Mouse (Mus musculus) cerebellum, postnatal 4 days (tissue): ENCODE results near the gene Agbl4.

Source experiments
- DNase-seq, 2 experiments: peaks; one replicate each; pipeline ENCODE4 v3.0.0; 2022; ENCODE audit warnings: low spot score in 2 of 2, mixed read lengths in 1 of 2

Agbl4 gene

DNA sequence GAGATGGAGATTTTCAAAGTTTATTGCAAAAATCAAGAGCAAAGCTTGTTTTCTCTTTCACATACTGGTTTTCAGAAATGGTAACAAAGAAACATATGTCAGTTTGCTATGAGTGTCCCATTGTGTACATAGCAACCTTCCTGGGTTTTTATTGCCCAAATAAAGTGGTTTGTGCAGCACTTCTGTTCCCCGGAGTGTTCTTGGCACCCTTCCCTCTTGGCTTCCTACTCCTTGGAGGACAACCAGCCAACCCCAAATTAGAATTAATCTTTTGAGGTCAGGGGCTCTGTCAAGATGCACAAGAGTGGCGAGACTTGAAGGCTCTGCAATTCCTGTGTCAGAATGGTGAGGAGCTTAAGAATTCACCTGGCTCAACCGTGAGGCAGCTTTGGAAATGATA is 1266.7 kb downstream of the Agbl4 start:
- peak in 1 of 2 experiments; percentile 32 for DNase-seq

DNA sequence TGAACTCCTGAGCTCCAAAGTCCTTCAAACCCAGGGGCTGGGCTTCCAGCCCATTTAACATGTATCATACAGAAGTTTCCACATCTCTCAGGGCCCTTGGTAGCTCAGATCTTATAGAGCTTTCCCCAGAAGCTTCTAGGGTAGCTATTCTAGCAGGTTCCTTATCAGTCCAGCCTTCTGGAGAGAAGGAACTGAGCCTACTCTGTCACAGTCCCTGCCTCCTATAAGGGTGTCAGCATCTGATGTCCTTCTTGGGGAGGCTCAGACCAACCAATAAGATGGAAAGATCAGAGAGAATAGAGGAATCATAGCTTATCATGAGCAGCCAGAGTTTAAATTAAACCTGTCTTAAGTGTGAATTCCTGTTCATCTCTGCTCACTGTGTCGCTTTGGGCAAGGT is 1269.3 kb downstream of the Agbl4 start:
- DNase-seq, result no peak

DNA sequence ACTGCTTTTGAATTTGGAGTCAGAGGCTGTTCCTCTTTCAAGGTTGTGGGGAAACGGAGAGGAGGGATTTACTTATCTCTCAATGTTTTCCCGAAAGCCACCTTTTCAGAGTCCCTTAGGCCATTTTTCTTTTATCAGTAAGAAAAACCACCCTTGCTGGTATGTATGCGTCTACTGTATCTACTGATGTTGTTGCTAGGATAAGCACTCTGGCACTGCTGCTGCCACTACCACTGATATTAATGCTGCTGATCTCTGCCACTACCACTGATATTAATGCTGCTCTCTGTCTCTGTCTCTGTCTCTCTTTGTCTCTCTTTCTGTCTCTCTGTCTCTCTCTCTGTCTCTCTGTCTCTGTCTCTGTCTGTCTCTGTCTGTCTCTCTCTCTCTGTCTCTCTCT is 1271.9 kb downstream of the Agbl4 start:
- DNase-seq, result no peak

DNA sequence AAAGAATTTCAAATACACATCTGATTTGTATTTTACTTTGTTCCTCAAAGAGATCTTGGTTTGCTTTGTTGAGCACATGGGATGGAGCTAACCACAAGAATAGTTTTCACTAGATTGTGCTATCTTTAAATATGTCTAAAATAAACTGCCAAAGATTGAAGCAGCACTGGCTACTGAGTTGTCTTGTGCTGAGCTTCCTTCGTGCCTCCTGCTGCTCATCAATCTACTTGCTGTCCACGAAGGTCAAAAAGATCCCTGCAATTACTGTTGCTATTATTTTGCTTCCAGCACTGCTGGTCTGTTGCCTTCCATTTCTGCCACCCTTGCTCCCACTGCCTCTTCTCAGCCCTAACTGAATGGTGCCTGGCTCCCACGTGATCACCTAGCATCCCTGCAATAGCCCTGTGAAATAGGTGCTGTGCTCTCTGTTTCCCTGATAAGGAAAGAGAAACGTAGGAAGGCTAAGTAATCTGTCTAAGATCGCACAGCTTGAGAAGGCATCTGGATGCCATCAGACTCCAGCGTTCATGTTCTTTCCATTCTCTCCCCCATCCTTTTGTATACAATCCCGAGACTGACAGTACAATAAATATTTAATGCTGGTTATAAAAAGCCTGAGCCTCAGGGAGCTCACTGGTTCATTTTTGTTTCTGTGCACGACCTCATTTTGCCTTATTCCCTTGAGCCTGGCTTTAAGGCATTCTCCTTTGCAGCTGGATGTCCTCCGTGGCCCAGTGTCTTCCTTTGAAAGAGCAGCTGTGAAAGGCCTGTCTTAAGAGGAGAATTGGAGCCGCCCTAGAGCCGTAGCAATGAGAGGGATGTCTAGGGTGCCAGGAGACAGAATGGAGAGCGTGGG is 1273.3 kb downstream of the Agbl4 start:
- DNase-seq, result no peak

DNA sequence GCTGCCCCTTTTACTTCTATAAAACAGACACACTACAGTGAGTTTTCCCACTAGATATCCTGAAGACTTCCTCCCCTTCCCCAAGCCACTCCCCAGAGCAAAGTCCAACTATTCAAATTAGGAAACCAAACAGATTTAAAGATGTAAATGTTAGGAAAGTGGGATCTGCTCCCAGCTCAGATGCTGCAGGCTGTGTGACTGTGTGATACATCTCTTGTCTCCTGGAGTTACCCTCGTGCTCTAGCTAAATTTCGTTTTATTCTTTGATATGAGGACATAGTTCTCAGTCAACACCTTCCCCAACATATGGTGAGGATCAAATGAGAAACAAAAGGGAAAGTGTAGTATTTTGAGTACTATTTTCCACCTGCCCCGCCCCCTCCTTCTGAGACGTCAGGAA is 1274.0 kb downstream of the Agbl4 start:
- no peak for DNase-seq

DNA sequence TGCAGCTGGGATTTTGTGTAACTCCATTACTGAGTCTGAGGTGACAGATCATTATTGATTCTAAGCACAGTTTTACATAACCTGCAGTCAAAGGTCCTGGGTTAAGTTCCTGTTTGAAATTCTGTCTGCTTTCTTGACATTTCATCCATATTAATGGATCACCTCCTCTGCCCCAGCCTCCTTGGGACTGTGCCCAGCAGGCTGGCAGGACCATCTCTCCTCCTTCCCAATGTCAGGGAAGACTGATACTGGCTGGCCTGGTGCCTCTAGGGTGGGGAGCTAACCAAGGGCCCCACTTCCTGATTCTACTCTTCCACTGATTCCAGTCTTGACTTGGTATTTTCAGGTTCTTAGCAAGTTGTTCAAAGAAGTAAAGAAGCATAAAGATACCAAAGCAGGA is 1276.4 kb downstream of the Agbl4 start:
- no peak for DNase-seq

DNA sequence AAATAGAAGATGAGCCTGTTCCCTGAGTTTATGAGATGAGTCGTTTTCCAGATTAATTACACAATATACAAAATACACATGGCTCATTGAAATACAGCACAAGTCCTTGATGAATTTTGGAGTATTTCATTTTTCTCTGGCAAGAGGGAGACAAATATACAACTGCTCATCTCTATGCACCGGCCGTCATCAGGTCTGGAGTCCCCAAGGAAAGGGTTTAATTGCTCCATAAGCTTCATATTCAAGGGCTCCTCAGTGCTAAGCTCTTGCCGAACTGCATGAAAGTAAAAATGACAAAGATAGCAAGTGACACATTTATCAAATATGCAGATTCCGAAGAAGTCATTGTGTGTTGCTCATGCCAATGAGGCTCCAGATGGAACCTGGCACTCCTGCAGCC is 1284.5 kb downstream of the Agbl4 start:
- DNase-seq, result no peak

DNA sequence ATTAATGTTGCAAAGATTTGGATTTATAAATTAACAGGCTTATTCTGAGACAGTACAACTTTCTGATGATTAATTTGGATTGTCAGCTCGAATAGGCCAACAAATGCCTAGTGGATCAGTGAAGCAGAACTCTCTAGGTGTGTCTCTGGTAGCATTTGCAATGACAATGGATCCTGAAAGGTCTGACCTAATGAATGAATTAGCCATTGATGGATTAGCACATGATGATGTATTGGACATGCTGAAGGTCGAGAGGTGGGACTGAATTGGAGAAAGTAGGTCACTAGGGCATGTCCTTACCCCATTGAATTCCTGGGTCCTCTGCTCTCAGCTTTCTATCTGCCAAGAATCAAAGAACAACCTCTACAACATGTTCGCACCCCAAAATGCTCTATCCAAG is 1285.3 kb downstream of the Agbl4 start:
- no peak for DNase-seq

DNA sequence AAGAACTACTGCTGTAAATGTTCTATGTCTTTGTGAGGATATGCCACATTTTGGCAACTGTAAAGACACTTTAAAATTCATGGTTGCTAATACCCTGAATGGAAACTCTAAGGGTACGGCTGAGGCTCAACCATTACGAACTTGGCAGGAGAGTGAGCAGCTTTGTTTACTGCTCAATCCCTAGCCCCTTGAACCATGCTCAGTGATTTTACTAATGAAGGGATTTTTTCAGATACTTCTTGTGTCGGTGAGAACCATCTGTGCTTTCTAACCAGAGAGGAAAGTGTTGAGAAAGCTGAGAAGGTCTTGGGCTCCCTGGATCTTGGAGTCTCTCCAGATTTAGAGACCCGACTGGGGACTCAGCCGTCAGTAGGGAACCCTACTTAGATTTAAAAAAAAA is 1286.4 kb downstream of the Agbl4 start:
- DNase-seq, result no peak

DNA sequence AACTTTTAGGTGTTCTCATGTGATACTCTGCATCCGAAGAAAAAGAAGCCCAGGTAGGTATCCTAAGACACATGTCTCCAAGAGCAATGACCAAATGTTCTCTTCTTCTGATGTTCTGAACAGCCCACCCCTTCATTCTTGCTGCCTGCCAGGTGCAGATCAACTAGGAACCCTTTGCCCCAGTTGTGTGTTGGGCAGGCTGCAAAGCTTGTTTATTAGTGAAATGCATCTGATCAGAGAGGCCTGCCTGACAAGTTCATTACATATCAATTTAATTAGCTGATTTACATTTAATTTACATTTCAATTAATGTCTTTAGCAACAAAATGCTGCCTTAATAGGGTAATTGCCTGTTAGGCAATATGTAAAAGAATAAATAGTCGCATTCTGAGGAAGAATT is 1288.5 kb downstream of the Agbl4 start:
- DNase-seq, result no peak

DNA sequence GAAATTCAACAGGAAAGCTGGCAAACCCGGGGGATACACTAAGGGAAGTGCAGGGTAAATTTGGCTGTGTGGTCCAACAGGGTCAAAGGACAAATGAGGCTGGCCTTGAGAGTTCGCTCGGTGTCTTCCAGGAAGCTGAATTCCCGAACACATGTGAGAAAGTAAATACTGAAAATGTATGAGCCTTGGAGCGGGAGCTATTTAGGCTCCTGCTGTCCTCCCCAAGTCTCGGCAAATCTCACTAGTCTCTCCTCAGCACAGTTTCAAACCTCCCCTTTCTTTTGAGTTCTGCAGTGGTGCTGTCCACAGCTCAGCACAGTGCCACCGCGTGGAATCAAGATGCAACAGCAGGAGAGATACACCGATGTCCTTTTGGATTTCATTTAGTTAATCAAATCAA is 1289.5 kb downstream of the Agbl4 start:
- DNase-seq, result peak; percentile 29 to 35

DNA sequence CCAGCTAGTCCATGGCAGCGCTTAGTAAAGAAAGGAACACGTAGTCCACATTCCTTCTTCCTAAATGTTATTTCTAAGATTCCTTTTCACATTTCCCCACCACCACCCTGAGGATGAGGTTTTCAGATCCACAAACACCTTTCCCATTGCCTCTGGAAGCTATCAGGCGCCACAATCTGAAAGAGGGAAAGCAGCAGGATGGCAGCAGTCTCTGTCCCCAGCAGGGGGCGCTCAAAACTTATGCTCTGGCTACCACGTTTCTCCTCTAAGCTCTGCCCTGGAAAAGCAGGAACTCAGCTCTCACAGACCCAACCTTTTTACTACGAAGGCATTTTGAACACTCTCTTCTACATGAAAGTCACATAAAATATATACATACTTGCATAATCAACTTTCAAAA is 1290.2 kb downstream of the Agbl4 start:
- DNase-seq, result peak; percentile 66 to 76

DNA sequence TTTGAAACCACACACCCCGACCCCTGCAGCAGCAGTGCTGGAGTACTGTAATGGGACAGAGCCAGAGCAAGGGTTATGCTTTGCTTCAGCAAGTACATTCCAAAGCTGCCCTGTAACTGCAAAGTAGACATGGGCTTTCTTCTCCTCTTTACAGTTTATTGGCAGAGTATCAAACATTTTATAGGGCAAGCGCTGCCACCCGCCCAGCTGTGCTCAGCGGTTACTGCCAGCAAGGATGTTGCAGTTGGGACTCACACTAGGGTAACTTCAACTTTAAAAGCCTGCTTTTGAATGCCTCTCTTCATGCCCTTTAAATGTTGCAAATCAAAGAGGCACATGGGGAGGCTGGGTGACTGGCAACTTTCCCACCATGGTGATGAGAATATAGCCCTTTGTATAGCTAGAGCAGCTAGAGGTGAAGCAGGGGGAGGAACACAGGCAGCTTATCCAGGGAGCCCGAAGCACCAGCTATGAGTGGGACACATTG is 1293.6 kb downstream of the Agbl4 start:
- peak in 1 of 2 experiments; percentile 11 for DNase-seq

DNA sequence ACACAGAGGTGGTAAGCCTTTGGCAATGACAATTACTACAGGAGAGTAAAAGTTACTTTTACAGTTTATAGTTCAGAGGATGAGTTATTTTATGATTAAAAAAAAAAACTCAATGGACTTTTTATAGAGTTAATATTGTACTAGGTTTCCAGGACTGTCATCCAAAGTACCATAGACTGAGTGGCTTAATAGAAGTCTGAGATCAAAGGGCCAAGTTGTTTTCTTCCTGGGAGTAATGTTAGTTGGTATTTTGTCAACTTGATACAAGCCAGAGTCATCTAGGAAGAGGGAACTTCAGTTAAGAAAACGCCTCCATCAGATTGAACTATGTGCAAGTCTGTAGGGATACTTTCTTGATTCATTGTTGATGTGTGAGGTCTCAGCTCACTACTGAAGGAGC is 1303.9 kb downstream of the Agbl4 start:
- no peak for DNase-seq

DNA sequence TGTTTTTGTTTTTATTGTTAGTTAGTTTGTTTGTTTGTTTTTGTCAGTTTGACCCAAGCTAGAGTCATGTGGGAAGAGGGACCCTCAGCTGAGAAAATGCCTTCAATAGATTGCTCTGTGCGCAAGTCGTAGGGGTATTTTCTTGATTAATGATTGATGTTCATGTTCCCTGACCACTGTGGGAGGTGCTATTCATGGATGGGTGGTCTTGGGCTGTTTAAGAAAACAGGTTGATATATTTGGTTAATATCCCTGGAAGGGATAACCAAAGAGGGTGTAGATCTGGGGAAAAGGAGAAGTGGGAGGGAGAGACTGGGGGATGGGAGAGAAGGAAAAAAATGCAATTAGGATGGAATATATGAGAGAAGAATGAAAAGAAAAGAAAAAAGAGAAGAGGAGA is 1306.7 kb downstream of the Agbl4 start:
- no peak for DNase-seq

DNA sequence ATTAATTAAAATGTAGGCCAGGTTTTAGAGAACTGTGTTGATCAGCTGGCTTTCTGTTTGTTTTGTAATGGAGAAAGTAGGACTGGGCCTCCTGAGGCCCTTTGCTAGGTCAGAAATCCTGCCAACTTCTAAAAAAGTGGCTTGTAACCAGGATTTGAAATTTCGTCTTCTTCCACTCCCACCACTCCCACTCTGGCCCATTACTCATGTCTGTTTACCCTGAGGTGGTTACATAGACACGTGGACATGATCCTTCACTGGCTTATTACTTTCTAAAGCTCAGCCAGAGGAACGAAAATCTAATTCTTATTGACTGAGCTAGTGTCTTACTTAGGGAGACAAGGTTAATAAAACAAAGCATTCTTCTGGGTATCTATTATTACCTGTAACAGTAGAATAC is 1307.5 kb downstream of the Agbl4 start:
- no peak for DNase-seq
